Mouse (Mus musculus) heart, embryonic 12.5 days (tissue): ENCODE results near the gene Smpdl3a. TPM values are rescaled to one million over a fixed set of nuclear protein-coding genes. Genes with fewer than 3 reads are reported as not detected.

ENCODE experiments used
- ATAC-seq: fragments of 200-750 bp; cut with Nextera tagmentation; 2 replicates; pipeline ENCODE4 v1.8.0; 2017; ENCODE audit warnings: moderate TSS enrichment, moderate library complexity; ENCODE audit not compliant: insufficient number of reproducible peaks, low FRiP score
- H3K27ac ChIP-seq: fragments of 300-500 bp; sonication (generic); 2 replicates; pipeline ENCODE4 v1.5.1; 2016; ENCODE audit warnings: mild to moderate bottlenecking, moderate library complexity; ENCODE audit not compliant: poor library complexity, severe bottlenecking
- H3K27me3 ChIP-seq: fragments of 300-500 bp; sonication (generic); replicated peaks from 2 replicates; pipeline ENCODE4 v1.6.1; 2016; ENCODE audit warnings: mild to moderate bottlenecking, moderate library complexity
- H3K36me3 ChIP-seq: fragments of 300-500 bp; sonication (generic); 2 replicates; pipeline ENCODE4 v1.6.1; 2016; ENCODE audit warnings: mild to moderate bottlenecking, moderate library complexity
- H3K4me1 ChIP-seq: fragments of 300-500 bp; sonication (generic); replicated peaks from 2 replicates; pipeline ENCODE4 v1.6.1; 2016; ENCODE audit warnings: mild to moderate bottlenecking
- H3K4me2 ChIP-seq: fragments of 300-500 bp; sonication (generic); 2 replicates; pipeline ENCODE4 v1.6.1; 2016; ENCODE audit warnings: mild to moderate bottlenecking, moderate library complexity
- H3K4me3 ChIP-seq: fragments of 300-500 bp; sonication (generic); 2 replicates; pipeline ENCODE4 v1.5.1; 2016; ENCODE audit warnings: mild to moderate bottlenecking
- H3K9ac ChIP-seq: fragments of 300-500 bp; sonication (generic); 2 replicates; pipeline ENCODE4 v1.6.1; 2016; ENCODE audit warnings: mild to moderate bottlenecking, moderate library complexity
- H3K9me3 ChIP-seq: fragments of 300-500 bp; sonication (generic); replicated peaks from 2 replicates; pipeline ENCODE4 v1.6.1; 2016; ENCODE audit warnings: mild to moderate bottlenecking, moderate library complexity
- WGBS: fragments of 180-500 bp; shearing (Covaris S2); methylation state at CpG from one replicate; pipeline ENCODE4 v1.1.7; 2016; 5-methylcytosine and 5-hydroxymethylcytosine counted together
- polyA plus RNA-seq: library from polyadenylated mRNA; unstranded; fragments of >200 nt; fragmentation: Nextera tagmentation; extraction: Ambion mirVana; gene quantifications from 2 replicates; pipeline ENCODE4 v1.2.1, GENCODE M21; 2016

Gene Smpdl3a
- polyA plus RNA-seq, 1 experiment from 2014 or later: 26.4 TPM

GRCm38 (mm10) chr10:57785552-57785951 is 8.6 kb upstream of the Smpdl3a start:
- H3K9me3 ChIP-seq: no peaks in the 10 kb centered on the region
- WGBS: 64% methylated on average over 2 of the region's 2 CpGs
- H3K27ac ChIP-seq: no peak overlapping the region
- no peaks in the 10 kb centered on the region for H3K4me1 ChIP-seq
- no peaks in the 10 kb centered on the region for H3K27me3 ChIP-seq
- H3K36me3 ChIP-seq: no peaks in the 10 kb centered on the region
- H3K9ac ChIP-seq: no peak overlapping the region
- ATAC-seq: no peak
- H3K4me2 ChIP-seq: no peak overlapping the region
- no peak overlapping the region for H3K4me3 ChIP-seq

- no peaks in the 10 kb centered on the region for H3K36me3 ChIP-seq
- 90% methylated on average over 1 of the region's 1 CpGs for WGBS
- no peak overlapping the region for H3K9ac ChIP-seq
- H3K4me1 ChIP-seq: peaks cover 10% of the 10 kb centered on the region
- no peaks in the 10 kb centered on the region for H3K27me3 ChIP-seq
- H3K4me2 ChIP-seq: no peak overlapping the region
- no peak overlapping the region for H3K27ac ChIP-seq
- H3K9me3 ChIP-seq: no peaks in the 10 kb centered on the region
- H3K4me3 ChIP-seq: no peak overlapping the region
- ATAC-seq: no peak
These were observed 1.2 kb upstream of the Smpdl3a start for GRCm38 (mm10) chr10:57792957-57793356.

DNA sequence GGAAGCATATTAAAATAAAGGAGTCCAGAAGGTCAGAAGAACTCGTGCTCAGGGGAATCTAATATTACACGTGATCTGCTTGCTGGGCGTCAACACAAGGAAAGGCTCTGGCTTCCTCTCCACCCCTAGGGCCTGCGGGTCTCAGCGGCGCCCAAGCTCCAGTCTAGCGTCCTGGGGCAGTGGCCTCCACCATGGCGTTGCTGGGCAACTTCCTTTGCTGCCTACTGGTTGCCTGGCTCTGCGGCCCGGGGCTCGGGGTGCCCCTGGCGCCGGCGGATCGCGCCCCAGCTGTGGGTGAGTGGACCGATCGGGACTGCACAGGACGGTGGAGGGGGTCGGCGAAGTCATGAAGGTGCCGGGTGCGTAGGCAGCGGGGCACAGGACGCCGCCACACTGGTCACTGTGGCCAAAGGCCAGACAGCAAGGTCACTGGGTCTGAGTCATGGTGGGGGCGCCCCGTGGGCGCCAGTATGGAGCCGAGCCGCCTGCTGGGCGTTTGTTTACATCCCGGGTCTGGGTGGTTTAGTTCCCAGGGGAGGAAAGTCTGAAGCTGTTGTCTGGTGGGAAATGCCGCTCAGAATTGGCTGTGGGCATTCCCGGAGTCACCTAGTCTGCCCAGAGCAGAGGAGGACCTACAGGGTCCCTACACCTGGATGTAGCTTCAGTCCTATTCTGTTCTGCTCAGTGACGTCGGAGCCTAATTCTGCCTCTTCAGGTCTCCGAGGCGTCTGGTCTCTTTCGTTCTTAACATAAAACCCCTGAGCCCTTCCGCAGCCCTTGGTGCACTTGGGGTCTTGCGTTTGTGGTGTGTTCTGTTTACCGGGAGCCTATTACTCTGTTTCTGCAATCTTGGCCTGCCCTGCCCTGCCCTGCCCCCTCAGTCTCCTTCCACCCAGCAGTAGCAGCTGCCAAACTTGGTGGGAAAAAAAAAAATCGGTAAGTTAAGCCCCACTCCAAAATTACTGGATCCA is 641 bp downstream of the Smpdl3a start:
- Histone ChIP-seq H3K27ac (peak overlapping the region; percentile 57; the same call in 1 of the 2 replicates), H3K27me3 (no peaks in the 10 kb centered on the region), H3K9ac (peak overlapping the region; percentile 87), H3K4me1 (peaks cover 10% of the 10 kb centered on the region), H3K4me3 (peak overlapping the region; percentile 86), H3K4me2 (peak overlapping the region; percentile 81), H3K36me3 (no peaks in the 10 kb centered on the region), H3K9me3 (no peaks in the 10 kb centered on the region)
- WGBS: 1% methylated on average over 44 of the region's 44 CpGs
- peak; percentile 81 for ATAC-seq

DNA sequence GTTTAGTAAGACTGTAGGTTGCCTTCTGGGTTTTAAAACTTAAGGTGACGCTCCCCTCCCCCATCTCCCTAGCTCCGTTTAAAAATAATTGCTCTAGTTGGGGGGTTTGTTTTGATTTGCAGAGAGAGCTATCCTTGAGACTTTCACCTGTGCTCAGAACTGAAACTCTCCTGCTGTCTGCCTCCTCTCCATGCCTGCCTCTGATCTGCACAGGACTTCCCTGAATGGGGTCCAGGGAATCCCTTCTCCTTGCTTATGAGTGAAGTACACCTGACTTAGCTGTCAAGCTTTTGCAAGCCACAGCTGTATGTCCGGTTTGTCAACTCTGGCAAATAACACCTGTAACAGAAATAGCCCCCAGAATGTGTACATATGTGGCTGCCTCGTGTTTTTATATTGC is 1.4 kb downstream of the Smpdl3a start:
- peak overlapping the region; percentile 87 for H3K9ac ChIP-seq
- H3K27ac ChIP-seq: no peak overlapping the region
- H3K36me3 ChIP-seq: no peaks in the 10 kb centered on the region
- no peaks in the 10 kb centered on the region for H3K27me3 ChIP-seq
- WGBS: 32% methylated on average over 4 of the region's 4 CpGs
- no peak for ATAC-seq
- H3K4me2 ChIP-seq: peak overlapping the region; percentile 81
- H3K4me1 ChIP-seq: peaks cover 10% of the 10 kb centered on the region
- peak overlapping the region; percentile 86 for H3K4me3 ChIP-seq
- H3K9me3 ChIP-seq: no peaks in the 10 kb centered on the region

GRCm38 (mm10) chr10:57796057-57796456 is 1.9 kb downstream of the Smpdl3a start:
- WGBS: 57% methylated on average over 4 of the region's 4 CpGs
- Histone ChIP-seq H3K9me3 (no peaks in the 10 kb centered on the region), H3K4me2 (peak overlapping the region; percentile 81), H3K36me3 (no peaks in the 10 kb centered on the region), H3K27me3 (no peaks in the 10 kb centered on the region), H3K9ac (no peak overlapping the region), H3K4me1 (peaks cover 10% of the 10 kb centered on the region), H3K27ac (no peak overlapping the region), H3K4me3 (peak overlapping the region; percentile 86)
- ATAC-seq: no peak

- 82% methylated on average over 1 of the region's 1 CpGs for WGBS
- ATAC-seq: no peak
- no peak overlapping the region for H3K4me3 ChIP-seq
These were observed 5.4 kb downstream of the Smpdl3a start for GRCm38 (mm10) chr10:57799486-57799885.

GRCm38 (mm10) chr10:57807754-57808153 is 13.6 kb downstream of the Smpdl3a start:
- Histone ChIP-seq H3K4me1 (no peaks in the 10 kb centered on the region), H3K4me2 (no peak overlapping the region), H3K27me3 (no peaks in the 10 kb centered on the region), H3K4me3 (no peak overlapping the region), H3K27ac (no peak overlapping the region), H3K9ac (no peak overlapping the region), H3K9me3 (no peaks in the 10 kb centered on the region), H3K36me3 (0 out of 2 replicates have a peak, but pooled peaks cover 12% of the 10 kb centered on the region)
- no peak for ATAC-seq
- 77% methylated on average over 6 of the region's 6 CpGs for WGBS

More at GRCm38 (mm10) chr10:57799486-57799885, 5.4 kb downstream of the Smpdl3a start:
- no peaks in the 10 kb centered on the region for H3K27me3 ChIP-seq
- H3K36me3 ChIP-seq: no peaks in the 10 kb centered on the region
- H3K27ac ChIP-seq: no peak overlapping the region
- H3K9ac ChIP-seq: no peak overlapping the region
- H3K4me1 ChIP-seq: peaks cover 10% of the 10 kb centered on the region
- no peak overlapping the region for H3K4me2 ChIP-seq
- no peaks in the 10 kb centered on the region for H3K9me3 ChIP-seq

DNA sequence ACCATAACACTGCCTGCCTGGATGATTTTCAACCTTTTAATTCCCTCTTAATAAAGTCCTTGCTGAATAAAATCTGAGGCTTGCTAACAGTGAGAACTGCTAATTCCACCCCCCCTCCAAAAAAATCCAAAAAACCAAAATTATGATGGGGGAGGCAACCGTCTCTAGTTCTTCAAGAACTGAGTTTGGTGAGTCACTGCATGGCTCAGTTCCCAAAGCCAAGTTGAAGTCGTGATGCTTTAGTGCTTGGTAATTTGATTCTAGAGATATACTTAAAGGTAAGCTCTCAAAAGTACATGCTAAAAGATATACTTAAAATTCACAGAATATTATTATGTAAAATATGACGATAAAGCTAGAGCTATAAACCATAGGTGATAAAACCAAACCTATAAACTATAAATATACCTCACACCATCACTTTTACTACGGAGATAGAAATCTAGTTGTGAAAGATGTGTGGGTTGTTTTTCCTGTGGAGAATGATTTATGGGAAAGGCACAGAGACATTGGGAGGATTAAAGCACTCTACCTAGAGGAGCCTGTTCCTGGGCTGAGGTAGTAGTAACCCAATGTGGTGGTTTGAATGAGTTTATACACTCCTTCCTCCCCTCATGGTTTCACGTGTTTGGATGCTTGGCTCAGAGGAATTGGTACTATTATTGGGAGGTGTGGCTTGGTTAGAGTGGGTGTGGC is 18.2 kb downstream of the Smpdl3a start:
- Histone ChIP-seq H3K36me3 (0 out of 2 replicates have a peak, but pooled peaks cover 6% of the 10 kb centered on the region), H3K9me3 (no peaks in the 10 kb centered on the region), H3K27me3 (no peaks in the 10 kb centered on the region), H3K9ac (no peak overlapping the region), H3K4me2 (no peak overlapping the region), H3K4me1 (no peaks in the 10 kb centered on the region), H3K4me3 (no peak overlapping the region), H3K27ac (no peak overlapping the region)
- 74% methylated on average over 5 of the region's 5 CpGs for WGBS
- ATAC-seq: no peak

GRCm38 (mm10) chr10:57814295-57814694 is 20.2 kb downstream of the Smpdl3a start:
- WGBS: 81% methylated on average over 2 of the region's 2 CpGs
- no peak overlapping the region for H3K9ac ChIP-seq
- H3K36me3 ChIP-seq: 0 out of 2 replicates have a peak, but pooled peaks cover 4% of the 10 kb centered on the region
- no peaks in the 10 kb centered on the region for H3K27me3 ChIP-seq
- no peaks in the 10 kb centered on the region for H3K9me3 ChIP-seq
- H3K4me2 ChIP-seq: no peak overlapping the region
- H3K4me3 ChIP-seq: no peak overlapping the region
- no peak overlapping the region for H3K27ac ChIP-seq
- no peaks in the 10 kb centered on the region for H3K4me1 ChIP-seq
- ATAC-seq: no peak

DNA sequence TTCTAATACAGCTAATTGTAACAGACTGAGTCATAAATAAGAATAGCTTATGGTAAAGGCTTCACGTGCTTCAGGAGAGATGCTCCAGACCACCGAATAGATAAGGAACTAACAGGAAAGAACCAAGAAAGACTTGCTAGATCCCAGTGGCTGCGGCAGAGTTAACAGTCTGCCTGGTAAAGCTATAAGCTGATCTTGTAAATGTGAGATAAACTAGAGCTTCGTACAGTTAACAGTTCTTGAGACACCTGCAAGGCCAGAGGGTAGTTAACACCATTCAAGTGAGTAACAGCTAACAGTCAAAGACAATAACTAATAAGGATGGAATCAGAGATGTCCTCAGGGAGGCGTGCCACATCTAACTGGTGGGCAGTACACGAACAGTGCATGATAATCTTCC is 21.7 kb downstream of the Smpdl3a start:
- no peak for ATAC-seq
- Histone ChIP-seq H3K4me1 (no peaks in the 10 kb centered on the region), H3K36me3 (0 out of 2 replicates have a peak, but pooled peaks cover 4% of the 10 kb centered on the region), H3K9ac (no peak overlapping the region), H3K4me3 (no peak overlapping the region), H3K27me3 (no peaks in the 10 kb centered on the region), H3K27ac (no peak overlapping the region), H3K4me2 (no peak overlapping the region), H3K9me3 (no peaks in the 10 kb centered on the region)
- 63% methylated on average over 6 of the region's 6 CpGs for WGBS

DNA sequence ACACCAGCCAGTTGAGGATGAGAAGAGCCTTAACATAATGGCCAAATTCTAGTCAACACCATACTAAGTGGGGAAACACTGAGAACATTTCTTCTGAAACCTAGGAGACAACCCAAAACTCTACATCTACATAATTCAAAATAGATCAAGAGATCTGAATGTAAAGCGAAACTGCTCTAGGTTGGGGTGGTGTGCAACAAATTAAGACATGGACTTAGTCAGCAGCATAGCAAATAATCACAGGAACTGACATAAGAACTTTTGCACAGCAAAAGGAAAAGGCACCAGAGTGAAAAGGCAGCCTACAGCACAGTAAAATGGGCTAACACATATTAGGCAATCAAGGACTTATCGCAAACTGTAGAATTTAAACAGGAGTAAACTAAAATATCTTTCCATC is 25.1 kb downstream of the Smpdl3a start:
- H3K4me1 ChIP-seq: no peaks in the 10 kb centered on the region

More for the DNA sequence above, 25.1 kb downstream of the Smpdl3a start:
- Histone ChIP-seq H3K27ac (no peak overlapping the region), H3K36me3 (no peaks in the 10 kb centered on the region), H3K4me3 (no peak overlapping the region), H3K9ac (no peak overlapping the region), H3K9me3 (no peaks in the 10 kb centered on the region), H3K4me2 (no peak overlapping the region), H3K27me3 (no peaks in the 10 kb centered on the region)
- 88% methylated on average over 2 of the region's 2 CpGs for WGBS
- ATAC-seq: no peak
